Mouse (Mus musculus): ENCODE measurements around the gene Olfr1291-ps1. TPM values are rescaled to one million over a fixed set of nuclear protein-coding genes. Genes with fewer than 3 reads are reported as not detected.

The Olfr1291-ps1 gene
- polyA plus RNA-seq (2015; fragmentation: Nextera tagmentation; extraction: Ambion mirVana): not detected in 2 replicates

DNA sequence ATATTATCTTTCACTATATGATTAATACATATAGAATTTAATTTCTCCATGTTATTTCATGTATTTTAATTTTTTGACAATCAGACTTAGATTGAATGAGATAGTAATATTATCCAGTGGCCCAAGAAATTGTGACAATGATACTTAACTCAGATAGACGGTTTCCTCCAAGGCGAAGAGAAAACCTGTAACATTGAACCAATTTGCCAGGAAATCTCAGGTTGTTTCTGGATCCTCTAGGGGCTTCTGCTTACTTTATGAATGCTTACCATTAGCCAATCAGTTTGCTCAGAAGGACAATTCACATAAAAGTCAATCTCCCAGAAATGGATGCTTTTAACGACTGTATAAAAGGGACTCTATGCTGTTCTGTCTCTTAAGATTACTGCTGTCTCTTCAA, at the start of gene Olfr1291-ps1:
Gene Olfr1291-ps1, plus strand, starts transcription at position 301 of the 400 bp plus-strand sequence.
- 91% methylated on average over 3 of the region's 3 CpGs for WGBS
- H3K4me3 ChIP-seq: no peak within 1 kb of the TSS
- H3K9me3 ChIP-seq: no peaks in the 10 kb centered on the region
- H3K36me3 ChIP-seq: no peaks in the 10 kb centered on the region
- no peak within 1 kb of the TSS for H3K27ac ChIP-seq
- no peaks in the 10 kb centered on the region for H3K27me3 ChIP-seq
- ATAC-seq (ENCODE audit: insufficient number of reproducible peaks, insufficient read depth, low FRiP score, low TSS enrichment, low read depth): no peak
- no peak within 1 kb of the TSS for H3K4me2 ChIP-seq
- no peak within 1 kb of the TSS for H3K9ac ChIP-seq
- H3K4me1 ChIP-seq: no peaks in the 10 kb centered on the region

- Histone ChIP-seq H3K4me2 (no peak within 1 kb of the TSS), H3K36me3 (no peaks in the 10 kb centered on the region), H3K9ac (no peak within 1 kb of the TSS), H3K4me1 (no peaks in the 10 kb centered on the region), H3K27me3 (no peaks in the 10 kb centered on the region), H3K27ac (no peak within 1 kb of the TSS), H3K4me3 (no peak within 1 kb of the TSS), H3K9me3 (no peaks in the 10 kb centered on the region)
- WGBS: 68% methylated on average over 1 of the region's 1 CpGs
- ATAC-seq (ENCODE audit: insufficient number of reproducible peaks, insufficient read depth, low FRiP score, low TSS enrichment, low read depth): no peak
Observed at GRCm38 (mm10) chr2:111448842-111449241, 48.1 kb upstream of the Olfr1291-ps1 start, which contains the start of gene Olfr1287. TSS of gene Olfr1287 (plus strand) at chr2:111449142.

- H3K27ac ChIP-seq: no peak within 1 kb of the TSS
- H3K9ac ChIP-seq: no peak within 1 kb of the TSS
- 92% methylated on average over 1 of the region's 1 CpGs for WGBS
- no peaks in the 10 kb centered on the region for H3K9me3 ChIP-seq
- no peak within 1 kb of the TSS for H3K4me2 ChIP-seq
- H3K36me3 ChIP-seq: no peaks in the 10 kb centered on the region
- H3K27me3 ChIP-seq: no peaks in the 10 kb centered on the region
- no peak within 1 kb of the TSS for H3K4me3 ChIP-seq
- no peaks in the 10 kb centered on the region for H3K4me1 ChIP-seq
- no peak for ATAC-seq (ENCODE audit: insufficient number of reproducible peaks, insufficient read depth, low FRiP score, low TSS enrichment, low read depth)
Observed at GRCm38 (mm10) chr2:111473801-111474200, 23.2 kb upstream of the Olfr1291-ps1 start, which contains the start of gene Olfr1288. TSS of gene Olfr1288 (plus strand) at chr2:111474101.

GRCm38 (mm10) chr2:111480519-111480918, 16.5 kb upstream of the Olfr1291-ps1 start, which contains the start of gene Olfr1289:
TSS of gene Olfr1289 (plus strand) at chr2:111480819.
- Histone ChIP-seq H3K4me3 (no peak within 1 kb of the TSS), H3K9ac (no peak within 1 kb of the TSS), H3K4me2 (no peak within 1 kb of the TSS), H3K36me3 (no peaks in the 10 kb centered on the region), H3K4me1 (no peaks in the 10 kb centered on the region), H3K27ac (no peak within 1 kb of the TSS), H3K9me3 (no peaks in the 10 kb centered on the region), H3K27me3 (no peaks in the 10 kb centered on the region)
- WGBS: 76% methylated on average over 1 of the region's 1 CpGs
- no peak for ATAC-seq (ENCODE audit: insufficient number of reproducible peaks, insufficient read depth, low FRiP score, low TSS enrichment, low read depth)

- no peaks in the 10 kb centered on the region for H3K9me3 ChIP-seq
- no peaks in the 10 kb centered on the region for H3K4me1 ChIP-seq
- no peak within 1 kb of the TSS for H3K27ac ChIP-seq
- H3K27me3 ChIP-seq: no peaks in the 10 kb centered on the region
- ATAC-seq (ENCODE audit: insufficient number of reproducible peaks, insufficient read depth, low FRiP score, low TSS enrichment, low read depth): no peak
- no peak within 1 kb of the TSS for H3K4me3 ChIP-seq
- 74% methylated on average over 5 of the region's 5 CpGs for WGBS
- no peak within 1 kb of the TSS for H3K9ac ChIP-seq
- no peak within 1 kb of the TSS for H3K4me2 ChIP-seq
- no peaks in the 10 kb centered on the region for H3K36me3 ChIP-seq
Observed at GRCm38 (mm10) chr2:111493729-111494128, 3.3 kb upstream of the Olfr1291-ps1 start, which contains the start of gene Olfr1290. TSS of gene Olfr1290 (minus strand) at chr2:111493829.

GRCm38 (mm10) chr2:111517451-111517850, 20.5 kb downstream of the Olfr1291-ps1 start:
- Histone ChIP-seq H3K9ac (no peak overlapping the region), H3K4me1 (no peaks in the 10 kb centered on the region), H3K27ac (no peak overlapping the region), H3K4me2 (no peak overlapping the region), H3K9me3 (peaks cover 3% of the 10 kb centered on the region; the same call in 1 of the 2 replicates), H3K4me3 (no peak overlapping the region), H3K27me3 (no peaks in the 10 kb centered on the region), H3K36me3 (no peaks in the 10 kb centered on the region)
- no peak for ATAC-seq (ENCODE audit: insufficient number of reproducible peaks, insufficient read depth, low FRiP score, low TSS enrichment, low read depth)
- WGBS: 83% methylated on average over 10 of the region's 10 CpGs

GRCm38 (mm10) chr2:111524903-111525302, 27.9 kb downstream of the Olfr1291-ps1 start, which contains the start of gene Olfr1293-ps:
TSS of gene Olfr1293-ps (plus strand) at chr2:111525203.
- ATAC-seq (ENCODE audit: insufficient number of reproducible peaks, insufficient read depth, low FRiP score, low TSS enrichment, low read depth): no peak
- H3K4me2 ChIP-seq: no peak within 1 kb of the TSS
- 85% methylated on average over 1 of the region's 1 CpGs for WGBS

DNA sequence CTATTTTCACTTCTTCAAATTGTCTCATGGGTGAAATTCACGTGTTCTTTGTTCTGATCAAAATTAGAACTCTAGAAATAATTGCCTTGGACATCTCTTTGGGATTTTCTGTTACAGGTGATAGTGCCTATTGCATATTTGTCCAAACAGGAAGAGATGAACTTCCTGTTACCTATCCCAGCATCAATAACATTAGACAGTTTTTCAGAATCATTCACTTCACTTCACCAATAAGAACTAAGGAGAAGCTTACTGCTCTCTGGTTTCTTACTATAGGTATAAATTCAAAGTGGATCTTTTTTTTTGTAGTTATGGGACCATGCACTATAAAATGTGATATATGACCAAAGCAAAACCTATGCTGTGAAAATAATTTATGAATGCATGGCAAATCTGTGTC, 43.2 kb downstream of the Olfr1291-ps1 start, which contains the start of gene Olfr1294:
Gene Olfr1294, minus strand, starts transcription at position 101 of the 400 bp plus-strand sequence.
- H3K27ac ChIP-seq: no peak within 1 kb of the TSS
- H3K4me3 ChIP-seq: no peak within 1 kb of the TSS
- no peaks in the 10 kb centered on the region for H3K27me3 ChIP-seq
- no peaks in the 10 kb centered on the region for H3K36me3 ChIP-seq
- H3K9me3 ChIP-seq: no peaks in the 10 kb centered on the region
- no peak within 1 kb of the TSS for H3K4me2 ChIP-seq
- H3K4me1 ChIP-seq: no peaks in the 10 kb centered on the region
- ATAC-seq (ENCODE audit: insufficient number of reproducible peaks, insufficient read depth, low FRiP score, low TSS enrichment, low read depth): no peak
- 45% methylated on average over 1 of the region's 1 CpGs for WGBS
- H3K9ac ChIP-seq: no peak within 1 kb of the TSS

More at GRCm38 (mm10) chr2:111524903-111525302, 27.9 kb downstream of the Olfr1291-ps1 start, which contains the start of gene Olfr1293-ps:
- Histone ChIP-seq H3K4me1 (no peaks in the 10 kb centered on the region), H3K9me3 (peaks cover 3% of the 10 kb centered on the region; the same call in 1 of the 2 replicates), H3K9ac (no peak within 1 kb of the TSS), H3K4me3 (no peak within 1 kb of the TSS), H3K36me3 (no peaks in the 10 kb centered on the region), H3K27me3 (no peaks in the 10 kb centered on the region), H3K27ac (no peak within 1 kb of the TSS)

Other genes starting within 250 kb of the Olfr1291-ps1 start
- gene Olfr1276, start 242.7 kb upstream of the Olfr1291-ps1 start, polyA plus RNA-seq (2015; fragmentation: Nextera tagmentation; extraction: Ambion mirVana): not detected in 2 replicates
- gene Olfr1277, start 223.1 kb upstream of the Olfr1291-ps1 start, polyA plus RNA-seq (2015; fragmentation: Nextera tagmentation; extraction: Ambion mirVana): not detected in 2 replicates
- not detected in 2 replicates for gene Olfr1278, start 207.0 kb upstream of the Olfr1291-ps1 start, polyA plus RNA-seq (2015; fragmentation: Nextera tagmentation; extraction: Ambion mirVana)
- gene Olfr1279, start 196.5 kb upstream of the Olfr1291-ps1 start, polyA plus RNA-seq (2015; fragmentation: Nextera tagmentation; extraction: Ambion mirVana): not detected in 2 replicates
- gene Olfr1280, start 183.2 kb upstream of the Olfr1291-ps1 start, polyA plus RNA-seq (2015; fragmentation: Nextera tagmentation; extraction: Ambion mirVana): not detected in 2 replicates
- gene Olfr1281, start 170.7 kb upstream of the Olfr1291-ps1 start, polyA plus RNA-seq (2015; fragmentation: Nextera tagmentation; extraction: Ambion mirVana): not detected in 2 replicates
- gene Olfr1282, start 161.1 kb upstream of the Olfr1291-ps1 start, polyA plus RNA-seq (2015; fragmentation: Nextera tagmentation; extraction: Ambion mirVana): not detected in 2 replicates
- gene Olfr1283, start 130.4 kb upstream of the Olfr1291-ps1 start, polyA plus RNA-seq (2015; fragmentation: Nextera tagmentation; extraction: Ambion mirVana): not detected in 2 replicates
- not detected in 2 replicates for gene Olfr1284, start 121.7 kb upstream of the Olfr1291-ps1 start, polyA plus RNA-seq (2015; fragmentation: Nextera tagmentation; extraction: Ambion mirVana)
- not detected in 2 replicates for gene Olfr1286, start 74.1 kb upstream of the Olfr1291-ps1 start, polyA plus RNA-seq (2015; fragmentation: Nextera tagmentation; extraction: Ambion mirVana)
- gene Olfr1287, start 48.0 kb upstream of the Olfr1291-ps1 start, polyA plus RNA-seq (2015; fragmentation: Nextera tagmentation; extraction: Ambion mirVana): not detected in 2 replicates
- gene Olfr1288, start 23.1 kb upstream of the Olfr1291-ps1 start, polyA plus RNA-seq (2015; fragmentation: Nextera tagmentation; extraction: Ambion mirVana): not detected in 2 replicates
- gene Olfr1289, start 16.4 kb upstream of the Olfr1291-ps1 start, polyA plus RNA-seq (2015; fragmentation: Nextera tagmentation; extraction: Ambion mirVana): not detected in 2 replicates
- not detected in 2 replicates for gene Olfr1290, start 3.4 kb upstream of the Olfr1291-ps1 start, polyA plus RNA-seq (2015; fragmentation: Nextera tagmentation; extraction: Ambion mirVana)
- not detected in 2 replicates for gene Olfr1293-ps, start 28.0 kb downstream of the Olfr1291-ps1 start, polyA plus RNA-seq (2015; fragmentation: Nextera tagmentation; extraction: Ambion mirVana)
- gene Olfr1294, start 43.1 kb downstream of the Olfr1291-ps1 start, polyA plus RNA-seq (2015; fragmentation: Nextera tagmentation; extraction: Ambion mirVana): not detected in 2 replicates
- not detected in 2 replicates for gene Olfr1295, start 72.5 kb downstream of the Olfr1291-ps1 start, polyA plus RNA-seq (2015; fragmentation: Nextera tagmentation; extraction: Ambion mirVana)
- gene Olfr1297, start 129.3 kb downstream of the Olfr1291-ps1 start, polyA plus RNA-seq (2015; fragmentation: Nextera tagmentation; extraction: Ambion mirVana): not detected in 2 replicates
- gene Olfr1298, start 152.0 kb downstream of the Olfr1291-ps1 start, polyA plus RNA-seq (2015; fragmentation: Nextera tagmentation; extraction: Ambion mirVana): not detected in 2 replicates
- gene Olfr1299, start 164.2 kb downstream of the Olfr1291-ps1 start, polyA plus RNA-seq (2015; fragmentation: Nextera tagmentation; extraction: Ambion mirVana): not detected in 2 replicates